Mouse (Mus musculus): ENCODE data around the gene Srgn.

GRCm38 (mm10) chr10:62541499-62541898 lies 14.2 kb upstream of the Srgn start:
- no peak for TF ChIP-seq CTCF (IDR thresholded peaks at IDR 0.05; ENCODE audit: low read depth, low read length)
- TF ChIP-seq POLR2A (IDR thresholded peaks at IDR 0.05; ENCODE audit: borderline replicate concordance, low read depth, low read length), result no peak
